Mouse (Mus musculus) heart, adult 2 months (tissue): ENCODE data around the gene Klf2.

Source experiments
- CTCF ChIP-seq: fragments of 200-600 bp; IDR thresholded peaks from 2 replicates; pipeline ENCODE4 v1.8.1; 2022; ENCODE audit warnings: antibody characterized with exemption, mild to moderate bottlenecking, moderate library complexity
- EP300 ChIP-seq: fragments of 200-500 bp; IDR thresholded peaks from 2 replicates; pipeline ENCODE4 v1.6.1; 2011; ENCODE audit warnings: low read depth, low read length, control low read depth; ENCODE audit not compliant: insufficient read depth
- POLR2A ChIP-seq: fragments of 200-500 bp; IDR thresholded peaks from 2 replicates; pipeline ENCODE4 v1.6.1; 2011; ENCODE audit warnings: mild to moderate bottlenecking, low read depth, low read length, control low read depth; ENCODE audit not compliant: insufficient read depth

DNA sequence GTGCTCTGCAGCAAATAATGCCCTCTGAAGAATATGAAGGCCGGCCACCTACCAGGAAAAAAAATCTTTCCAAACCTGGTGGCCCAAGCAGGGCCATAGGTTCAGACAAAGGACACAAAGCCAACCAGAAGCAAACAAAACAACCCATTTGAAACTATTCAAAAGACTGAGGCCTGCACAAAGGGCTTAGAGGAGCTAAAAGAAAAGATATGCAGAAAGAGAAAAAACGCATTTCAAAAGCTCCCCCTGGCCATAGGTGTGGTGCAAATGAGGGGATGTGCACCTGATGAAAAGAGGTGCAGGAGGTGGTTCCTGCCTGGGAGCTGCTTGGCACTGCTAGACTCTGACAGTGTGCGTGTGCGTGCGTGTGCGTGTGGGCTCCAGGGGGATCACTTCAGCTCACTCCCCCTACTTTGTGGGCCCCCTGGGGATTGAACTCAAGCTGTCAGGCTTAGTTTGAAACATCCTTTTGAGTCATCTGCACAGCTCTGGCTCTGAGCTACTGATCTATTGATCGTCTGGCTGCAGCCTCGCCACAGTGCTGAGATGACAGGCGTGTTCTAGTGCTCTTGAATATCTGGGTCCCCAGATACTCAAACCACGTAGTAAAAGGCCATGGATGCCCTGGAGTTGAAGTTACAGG is 2.7 kb upstream of the Klf2 start:
- TF ChIP-seq CTCF (no peak), POLR2A (no peak), EP300 (no peak)
